Mouse (Mus musculus): ENCODE measurements around the gene Tspyl2.

DNA sequence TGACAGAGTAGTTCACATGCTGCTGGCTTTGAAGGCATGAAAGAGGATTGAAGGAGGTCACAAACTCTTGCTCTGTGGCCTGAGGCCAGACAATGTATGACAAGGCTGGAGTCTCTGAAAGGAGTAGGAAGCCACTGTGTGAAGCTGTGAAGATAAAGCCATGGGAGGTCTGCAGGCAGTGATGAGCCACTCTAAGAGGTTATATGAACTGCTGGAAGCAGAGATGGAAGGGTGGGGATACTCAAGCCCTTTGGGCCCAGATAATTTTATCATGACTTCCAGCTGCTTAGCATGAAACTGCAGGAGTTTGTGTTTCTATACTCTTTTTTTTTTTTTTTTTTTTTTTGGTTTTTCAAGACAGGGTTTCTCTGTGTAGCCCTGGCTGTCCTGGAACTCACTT lies 34.9 kb downstream of the Tspyl2 start:
- TF ChIP-seq CTCF (IDR thresholded peaks at IDR 0.05; ENCODE audit: extremely low read depth, insufficient read depth, insufficient read length, insufficient replicate concordance), result no peak
- no peak for TF ChIP-seq POLR2A (IDR thresholded peaks at IDR 0.05; ENCODE audit: low read depth, low read length)
